Mouse (Mus musculus) heart, adult 8-10 months (tissue): Measurements from ENCODE around the gene Srebf1. TPM values are rescaled to one million over a fixed set of nuclear protein-coding genes. Genes with fewer than 3 reads are reported as not detected.

Experiments used
- DNase-seq: peaks from one replicate; pipeline ENCODE4 v3.0.0; 2022; ENCODE audit warnings: low spot score
- total RNA-seq, 4 experiments: library from RNA; stranded (reverse); gene quantifications; 2 replicates each; pipeline ENCODE4 v1.2.4; 2022

Gene Srebf1
- total RNA-seq, 4 experiments from 2014 or later, result 31.0 to 42.3 (median 36.5) TPM

DNA sequence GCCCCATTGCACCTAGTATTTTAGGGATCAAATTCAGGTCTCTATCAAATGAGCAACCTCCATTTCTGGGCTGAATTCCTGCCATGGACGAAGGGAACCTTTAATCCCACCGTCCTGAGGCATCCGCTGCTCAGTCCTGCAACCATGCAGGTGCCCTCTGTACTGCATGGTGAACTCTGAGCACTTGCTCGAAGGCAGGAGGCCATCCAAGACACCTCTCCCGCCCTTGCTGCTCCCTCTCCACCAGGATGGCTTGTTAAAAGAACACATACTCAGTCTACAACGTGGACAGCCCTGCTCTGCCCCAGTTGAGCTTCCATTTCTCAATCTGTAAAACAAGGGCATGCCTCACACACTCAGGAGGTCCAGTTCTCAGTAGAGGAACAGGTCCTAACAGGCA is 14.2 kb downstream of the Srebf1 start:
- no peak for DNase-seq

DNA sequence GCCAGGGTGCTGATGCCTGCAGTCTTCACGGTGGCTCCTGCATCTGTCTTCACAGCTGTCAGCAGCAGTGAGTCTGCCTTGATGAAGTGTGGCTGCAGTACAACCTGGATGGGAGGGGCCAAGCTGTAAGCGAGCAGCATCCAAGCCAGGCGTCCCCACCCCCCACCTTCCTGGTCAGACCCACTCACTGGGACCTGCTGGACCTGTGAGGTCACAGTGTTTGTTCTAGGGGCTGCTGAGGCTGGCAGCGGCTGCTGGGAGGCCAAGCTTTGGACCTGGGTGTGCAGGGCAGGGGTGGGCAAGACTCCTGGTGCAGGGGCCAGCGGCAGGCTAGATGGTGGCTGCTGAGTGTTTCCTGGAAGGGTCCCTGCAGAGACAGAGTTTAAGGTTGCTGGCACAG is 16.2 kb downstream of the Srebf1 start:
- DNase-seq, result no peak

DNA sequence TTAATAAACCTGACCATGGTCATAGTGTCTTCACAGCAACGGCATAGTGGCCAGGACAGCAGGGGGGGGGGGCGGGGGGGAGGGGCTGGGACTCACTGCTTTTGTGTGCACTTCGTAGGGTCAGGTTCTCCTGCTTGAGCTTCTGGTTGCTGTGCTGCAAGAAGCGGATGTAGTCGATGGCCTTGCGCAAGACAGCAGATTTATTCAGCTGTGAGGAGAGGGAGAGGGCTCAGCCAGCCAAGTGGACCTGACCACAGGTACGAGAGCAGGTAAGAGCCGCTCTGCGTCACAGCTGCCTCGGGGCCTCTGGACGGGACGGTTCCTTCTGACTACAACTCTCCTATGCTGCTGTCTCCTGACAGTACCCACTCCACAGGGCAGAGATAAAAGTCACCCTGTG is 17.4 kb downstream of the Srebf1 start:
- DNase-seq, result no peak

DNA sequence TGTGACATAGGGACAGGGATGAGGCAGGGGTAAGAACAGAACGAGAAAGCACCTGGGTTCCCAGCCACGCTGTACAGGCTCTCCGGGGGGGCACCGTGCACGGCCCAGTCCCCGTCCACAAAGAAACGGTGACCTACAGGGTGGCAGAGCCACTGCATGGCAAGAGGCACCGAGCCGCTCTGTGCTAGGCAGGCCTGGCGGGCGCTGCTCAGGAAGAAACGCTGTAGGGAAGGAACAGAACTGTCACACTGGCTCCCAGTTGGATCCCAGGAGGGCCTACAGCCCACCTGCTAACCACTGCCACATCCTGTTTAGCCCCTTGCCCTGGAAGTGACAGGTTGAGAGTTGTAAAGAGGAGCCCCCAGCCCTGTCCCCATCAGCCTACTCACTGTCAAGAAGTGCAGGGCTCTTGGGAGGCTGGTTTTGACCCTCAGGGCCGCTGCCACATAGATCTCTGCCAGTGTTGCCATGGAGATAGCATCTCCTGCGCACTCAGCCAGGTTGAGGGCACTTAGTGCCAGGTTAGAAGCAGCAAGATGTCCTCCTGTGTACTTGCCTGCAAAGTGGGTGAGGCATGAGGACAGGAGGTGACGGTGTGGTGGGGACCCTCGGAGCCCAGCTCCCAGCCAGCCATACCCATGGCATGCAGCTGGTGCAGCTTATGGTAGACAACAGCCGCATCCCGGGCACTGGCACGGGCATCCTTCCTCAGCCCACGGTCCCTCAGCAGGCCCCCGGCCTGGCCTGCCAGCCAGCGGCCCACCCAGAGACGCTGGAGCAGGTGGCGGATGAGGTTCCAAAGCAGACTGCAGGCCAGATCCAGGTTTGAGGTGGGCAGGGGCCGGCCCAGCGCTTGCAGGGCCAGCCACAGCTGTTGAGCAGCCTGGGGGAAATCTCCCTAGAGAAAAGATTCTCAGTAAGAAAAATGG is 19.4 kb downstream of the Srebf1 start:
- DNase-seq, result no peak

DNA sequence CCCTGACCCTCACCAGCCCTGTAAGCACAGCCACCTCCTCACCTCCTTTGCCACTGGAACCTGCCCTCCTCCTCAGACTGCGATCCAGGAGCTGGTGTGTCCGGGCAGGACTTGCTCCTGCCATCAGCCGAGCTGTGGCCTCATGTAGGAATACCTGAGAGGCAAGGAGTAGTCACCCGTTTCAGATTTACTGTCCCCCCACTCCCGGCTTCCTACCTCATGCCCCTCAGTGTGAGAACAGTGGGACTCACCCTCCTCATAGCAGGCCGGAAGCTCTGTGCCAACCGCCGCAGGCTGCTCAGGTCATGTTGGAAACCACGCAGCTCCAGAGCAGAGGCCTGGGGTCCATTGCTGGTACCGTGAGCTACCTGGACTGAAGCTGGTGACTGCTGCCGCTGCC is 22.0 kb downstream of the Srebf1 start:
- no peak for DNase-seq

DNA sequence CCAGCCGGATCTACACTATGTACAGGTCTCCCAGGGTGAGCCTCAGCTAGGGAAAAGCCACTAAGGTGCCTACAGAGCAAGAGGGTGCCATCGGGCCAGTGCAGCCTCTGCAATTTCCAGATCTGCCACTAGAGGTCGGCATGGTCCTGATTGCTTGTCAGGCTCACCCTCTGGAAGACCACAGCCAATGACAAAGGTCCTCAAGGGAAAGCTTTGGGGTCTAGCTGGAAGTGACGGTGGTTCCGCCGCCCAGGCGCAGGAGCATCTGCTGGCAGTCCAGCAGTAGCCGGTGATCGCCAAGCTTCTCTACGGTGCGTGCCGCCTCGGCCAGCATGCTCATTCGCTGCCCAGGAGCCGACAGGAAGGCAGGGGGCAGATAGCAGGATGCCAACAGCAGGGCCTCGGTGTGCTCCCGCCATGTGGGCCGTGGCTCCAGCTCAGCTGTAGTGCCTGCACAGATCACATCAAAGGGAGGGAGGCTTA is 22.6 kb downstream of the Srebf1 start:
- DNase-seq, result peak; percentile 91

DNA sequence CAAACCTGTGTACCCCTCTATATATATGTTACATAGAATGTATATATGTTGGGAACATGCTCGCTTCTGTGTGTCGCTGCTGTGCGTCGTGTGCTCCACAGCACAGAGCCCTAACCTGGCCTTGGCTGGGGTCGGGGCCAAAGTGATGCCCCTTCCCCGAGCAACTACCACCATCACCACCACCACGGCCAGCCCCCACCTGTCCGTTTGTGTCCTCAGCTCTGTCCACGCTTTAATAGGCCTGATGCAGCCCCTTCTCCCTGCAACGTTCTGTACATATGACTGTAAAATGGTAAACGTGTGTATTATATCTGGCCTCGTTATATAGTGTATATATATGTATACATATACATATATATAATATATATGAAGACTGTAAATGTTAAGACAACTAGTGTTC is 23.7 kb downstream of the Srebf1 start:
- no peak for DNase-seq

DNA sequence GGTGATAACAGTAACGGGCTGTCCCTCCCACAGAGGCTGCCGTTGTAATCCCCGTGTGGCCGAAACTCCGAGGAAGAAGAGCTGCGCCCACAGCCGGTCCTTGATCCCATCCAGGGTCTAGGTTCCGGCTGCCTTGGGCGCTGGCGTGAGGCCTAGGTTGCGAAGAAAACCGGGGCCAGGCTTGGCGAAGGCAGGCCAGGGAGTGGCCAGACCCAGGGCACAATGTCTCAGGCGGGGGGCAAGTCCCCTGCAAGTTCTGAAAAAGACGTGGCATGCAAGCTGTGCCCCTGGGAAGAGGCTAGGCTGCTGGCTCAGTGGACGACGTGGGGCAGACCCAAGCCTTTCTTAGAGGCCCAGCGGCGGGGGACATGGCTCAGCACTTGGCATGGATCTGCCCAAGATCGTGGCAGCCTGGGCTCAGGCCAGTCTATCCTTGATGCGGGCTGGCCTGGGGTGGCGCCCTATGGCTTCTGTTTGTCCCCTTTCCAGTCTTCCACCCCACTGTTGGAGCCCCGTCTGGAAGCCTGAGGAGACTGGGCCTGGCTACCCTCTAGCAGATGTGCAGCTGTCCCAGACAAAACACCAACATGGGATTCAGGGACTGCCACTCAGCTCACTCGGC is 24.3 kb downstream of the Srebf1 start:
- no peak for DNase-seq

DNA sequence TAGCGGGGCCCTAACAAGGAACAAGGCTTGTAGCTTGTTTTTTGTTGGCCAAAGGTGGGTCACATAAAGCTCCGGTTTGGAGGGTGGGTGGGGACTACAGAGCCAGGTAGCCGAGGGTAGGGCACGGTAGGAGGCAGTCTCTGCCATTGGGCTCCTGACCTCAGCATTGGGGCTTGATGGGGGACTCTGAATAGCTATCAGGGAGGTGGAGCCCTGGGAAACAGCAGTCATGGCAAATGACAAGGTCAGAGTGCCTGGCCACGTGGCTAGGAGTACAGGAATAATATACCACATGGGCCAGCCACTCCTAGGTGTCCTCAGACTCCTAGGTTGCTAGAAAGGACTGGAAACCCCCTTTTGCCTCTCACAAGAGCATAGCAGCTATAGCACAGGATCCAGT is 26.0 kb downstream of the Srebf1 start:
- no peak for DNase-seq

DNA sequence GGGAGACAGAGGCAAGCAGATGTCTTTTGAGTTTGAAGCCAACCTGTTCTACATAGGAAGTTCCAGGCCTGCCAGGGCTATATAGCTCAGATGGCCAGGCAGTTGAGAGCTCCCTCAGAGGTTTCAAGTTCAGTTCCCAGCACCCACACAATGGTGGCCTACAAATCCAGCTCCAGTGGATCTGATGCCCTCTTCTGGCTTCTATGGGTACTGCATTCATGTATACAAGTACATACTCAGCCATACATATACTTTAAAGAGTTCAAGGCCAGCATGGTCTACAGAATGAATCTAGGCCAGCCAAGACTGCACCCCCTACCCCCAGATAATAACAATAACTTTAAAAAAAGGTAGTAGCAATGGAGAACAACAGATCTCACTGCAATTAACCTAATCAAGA is 27.3 kb downstream of the Srebf1 start:
- DNase-seq, result no peak

DNA sequence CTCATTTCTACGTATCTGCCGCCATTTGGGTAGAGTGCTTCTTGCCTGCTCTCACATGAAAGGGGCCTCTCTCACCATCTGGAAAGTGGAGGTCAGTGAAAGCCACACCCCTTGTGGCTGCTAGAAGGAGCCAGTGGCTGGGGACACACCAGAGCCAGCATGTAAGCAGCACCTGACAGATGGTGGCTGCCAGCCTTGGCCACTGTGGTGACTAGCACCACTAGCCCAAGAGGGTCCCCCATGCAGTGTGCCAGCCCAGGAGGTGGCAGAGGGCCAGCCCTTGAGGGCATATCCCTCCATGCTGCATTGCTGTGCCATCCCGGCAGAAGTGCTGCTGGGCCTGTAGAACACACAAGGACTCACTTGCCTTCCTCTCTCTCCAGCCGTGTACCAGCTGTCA is 28.8 kb downstream of the Srebf1 start:
- no peak for DNase-seq

DNA sequence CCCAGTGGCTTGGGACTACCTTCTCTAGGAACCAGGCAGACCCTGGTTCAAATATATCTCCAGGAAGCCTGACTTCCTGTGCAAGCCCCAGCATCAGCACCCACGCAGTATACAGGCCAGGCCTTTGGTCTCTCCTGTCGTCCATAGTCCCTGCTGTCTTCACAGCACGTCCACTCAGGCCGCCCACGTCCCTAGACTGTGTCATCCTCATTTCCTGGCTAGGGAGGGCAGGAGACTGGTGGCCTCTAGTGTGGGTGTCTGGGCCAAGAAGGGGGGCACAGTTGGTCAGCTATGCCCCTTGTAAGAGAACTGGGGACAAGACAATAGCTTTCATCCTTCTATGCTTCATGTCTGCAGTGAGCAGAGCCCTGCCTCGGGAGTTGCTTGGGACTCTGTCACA is 29.8 kb downstream of the Srebf1 start:
- no peak for DNase-seq

DNA sequence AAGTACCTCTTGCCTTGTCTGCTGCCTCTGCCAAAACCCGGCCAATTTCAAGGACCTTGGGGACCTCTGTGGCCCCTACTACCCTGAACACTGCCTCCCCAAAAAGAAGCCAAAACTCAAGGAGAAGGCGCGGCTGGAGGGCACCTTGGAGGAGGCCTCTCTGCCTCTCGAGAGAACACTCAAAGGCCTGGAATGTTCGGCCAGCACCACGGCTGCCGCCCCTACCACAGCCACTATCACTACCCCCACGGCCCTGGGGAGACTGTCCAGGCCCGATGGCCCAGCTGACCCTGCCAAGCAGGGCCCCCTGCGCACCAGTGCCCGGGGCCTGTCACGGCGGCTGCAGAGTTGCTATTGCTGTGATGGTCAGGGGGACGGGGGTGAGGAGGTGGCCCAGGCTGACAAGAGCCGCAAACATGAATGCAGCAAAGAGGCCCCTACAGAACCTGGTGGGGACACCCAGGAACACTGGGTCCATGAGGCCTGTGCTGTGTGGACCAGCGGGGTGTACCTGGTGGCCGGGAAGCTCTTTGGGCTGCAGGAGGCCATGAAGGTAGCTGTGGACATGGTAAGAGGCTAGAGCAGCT is 32.2 kb downstream of the Srebf1 start:
- no peak for DNase-seq

DNA sequence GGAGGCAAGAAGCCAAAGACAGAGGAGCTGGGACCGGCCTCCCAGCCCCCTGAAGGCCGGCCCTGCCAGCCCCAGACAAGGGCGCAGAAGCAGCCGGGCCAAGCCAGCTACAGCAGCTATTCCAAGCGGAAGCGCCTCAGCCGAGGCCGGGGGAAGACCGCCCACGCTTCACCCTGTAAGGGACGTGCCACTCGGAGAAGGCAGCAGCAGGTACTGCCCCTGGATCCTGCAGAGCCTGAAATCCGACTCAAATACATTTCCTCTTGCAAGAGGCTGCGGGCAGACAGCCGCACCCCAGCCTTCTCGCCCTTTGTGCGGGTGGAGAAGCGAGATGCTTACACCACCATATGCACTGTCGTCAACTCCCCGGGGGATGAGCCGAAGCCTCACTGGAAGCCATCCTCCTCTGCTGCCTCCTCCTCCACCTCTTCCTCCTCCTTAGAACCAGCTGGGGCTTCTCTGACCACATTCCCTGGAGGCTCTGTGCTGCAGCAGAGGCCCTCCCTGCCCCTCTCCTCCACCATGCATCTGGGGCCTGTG is 32.8 kb downstream of the Srebf1 start:
- no peak for DNase-seq

DNA sequence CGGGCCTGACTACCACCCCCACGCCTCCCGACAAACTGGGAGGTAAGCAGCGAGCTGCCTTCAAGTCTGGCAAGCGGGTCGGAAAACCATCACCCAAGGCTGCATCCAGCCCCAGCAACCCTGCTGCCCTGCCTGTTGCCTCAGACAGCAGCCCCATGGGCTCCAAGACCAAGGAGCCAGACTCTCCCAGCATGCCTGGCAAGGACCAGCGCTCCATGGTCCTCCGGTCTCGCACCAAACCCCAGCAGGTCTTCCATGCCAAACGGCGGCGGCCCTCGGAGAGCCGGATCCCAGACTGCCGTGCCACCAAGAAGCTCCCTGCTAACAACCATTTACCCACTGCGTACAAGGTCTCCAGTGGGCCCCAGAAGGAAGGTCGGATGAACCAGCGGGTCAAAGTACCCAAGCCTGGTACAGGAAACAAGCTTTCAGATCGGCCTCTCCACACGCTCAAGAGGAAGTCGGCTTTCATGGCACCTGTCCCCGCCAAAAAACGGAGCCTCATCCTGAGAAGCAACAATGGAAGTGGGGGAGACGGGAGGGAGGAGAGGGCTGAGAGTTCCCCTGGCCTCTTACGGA is 34.0 kb downstream of the Srebf1 start:
- no peak for DNase-seq

DNA sequence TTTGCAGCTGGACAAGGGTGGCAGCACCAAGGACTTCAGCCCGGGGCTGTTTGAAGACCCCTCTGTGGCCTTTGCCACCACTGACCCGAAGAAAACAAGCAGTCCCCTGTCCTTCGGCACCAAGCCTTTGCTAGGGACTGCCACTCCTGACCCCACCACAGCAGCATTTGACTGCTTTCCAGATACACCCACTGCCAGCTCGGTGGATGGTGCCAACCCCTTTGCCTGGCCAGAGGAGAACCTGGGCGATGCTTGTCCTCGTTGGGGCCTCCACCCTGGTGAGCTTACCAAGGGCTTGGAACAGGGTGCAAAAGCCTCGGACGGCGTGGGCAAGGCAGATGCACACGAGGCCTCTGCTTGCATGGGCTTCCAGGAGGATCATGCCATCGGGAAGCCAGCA is 35.3 kb downstream of the Srebf1 start:
- DNase-seq, result no peak

DNA sequence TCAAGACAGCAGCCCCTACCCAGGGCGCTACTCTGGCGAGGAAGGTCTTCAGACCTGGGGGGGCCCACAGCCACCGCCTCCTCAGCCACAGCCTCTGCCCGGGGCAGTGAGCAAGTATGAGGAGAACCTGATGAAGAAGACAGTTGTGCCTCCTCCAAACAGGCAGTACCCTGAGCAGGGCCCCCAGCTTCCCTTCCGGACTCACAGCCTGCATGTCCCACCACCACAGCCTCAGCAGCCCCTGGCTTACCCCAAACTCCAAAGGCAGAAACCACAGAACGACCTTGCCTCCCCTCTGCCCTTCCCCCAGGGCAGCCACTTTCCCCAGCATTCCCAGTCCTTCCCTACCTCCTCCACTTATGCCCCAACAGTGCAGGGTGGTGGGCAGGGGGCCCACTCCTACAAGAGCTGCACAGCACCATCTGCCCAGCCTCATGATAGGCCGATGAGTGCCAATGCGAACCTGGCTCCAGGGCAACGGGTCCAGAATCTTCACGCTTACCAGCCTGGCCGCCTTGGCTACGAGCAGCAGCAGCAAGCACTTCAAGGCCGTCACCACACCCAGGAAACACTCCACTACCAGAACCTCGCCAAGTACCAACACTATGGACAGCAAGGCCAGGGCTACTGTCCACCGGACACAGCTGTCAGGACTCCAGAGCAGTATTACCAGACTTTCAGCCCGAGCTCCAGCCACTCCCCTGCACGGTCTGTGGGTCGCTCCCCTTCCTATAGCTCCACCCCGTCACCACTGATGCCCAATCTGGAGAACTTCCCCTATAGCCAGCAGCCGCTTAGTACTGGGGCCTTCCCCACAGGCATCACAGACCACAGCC is 36.8 kb downstream of the Srebf1 start:
- no peak for DNase-seq

DNA sequence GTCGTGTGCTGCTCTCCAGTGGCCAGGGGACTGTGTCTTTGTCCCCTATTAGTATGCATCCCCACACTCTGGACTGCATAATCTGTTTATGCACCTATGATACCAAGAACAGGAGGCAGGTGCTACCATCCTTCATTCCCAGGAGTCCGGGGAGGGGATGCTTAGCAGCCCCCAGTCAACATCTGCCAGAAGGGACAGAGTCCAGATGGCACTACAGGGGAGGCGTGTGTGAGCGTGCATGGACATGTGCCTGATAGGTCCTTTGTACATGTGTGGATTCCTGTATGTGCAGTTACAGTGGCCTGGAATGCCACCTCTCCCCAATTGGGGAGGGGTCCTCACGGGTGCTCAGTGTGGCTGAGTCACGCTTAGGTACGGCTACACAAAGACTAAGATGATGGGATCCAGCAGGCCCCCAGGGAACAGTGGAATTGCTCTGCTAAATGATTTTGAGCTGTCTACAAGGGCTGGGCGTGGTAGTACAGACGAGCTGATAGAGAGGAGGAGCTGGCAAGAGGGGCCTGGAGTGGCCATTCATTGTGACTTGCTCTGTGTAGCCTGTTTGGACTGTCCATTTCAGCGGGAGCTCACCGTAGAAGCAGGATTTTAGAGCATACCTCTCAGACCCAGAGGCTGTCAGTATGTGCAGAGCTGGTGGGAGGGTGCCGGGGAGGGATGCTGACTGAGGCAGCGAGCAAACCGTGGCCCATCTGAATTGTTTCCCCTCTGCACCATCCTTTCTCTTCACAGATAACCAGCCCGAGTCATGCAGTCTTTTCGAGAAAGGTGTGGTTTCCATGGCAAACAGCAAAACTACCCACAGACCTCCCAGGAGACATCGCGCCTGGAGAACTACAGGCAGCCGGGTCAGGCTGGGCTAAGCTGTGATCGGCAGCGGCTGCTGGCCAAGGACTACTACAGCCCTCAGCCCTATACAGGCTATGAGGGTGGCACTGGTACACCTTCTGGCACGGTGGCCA is 37.7 kb downstream of the Srebf1 start:
- no peak for DNase-seq

DNA sequence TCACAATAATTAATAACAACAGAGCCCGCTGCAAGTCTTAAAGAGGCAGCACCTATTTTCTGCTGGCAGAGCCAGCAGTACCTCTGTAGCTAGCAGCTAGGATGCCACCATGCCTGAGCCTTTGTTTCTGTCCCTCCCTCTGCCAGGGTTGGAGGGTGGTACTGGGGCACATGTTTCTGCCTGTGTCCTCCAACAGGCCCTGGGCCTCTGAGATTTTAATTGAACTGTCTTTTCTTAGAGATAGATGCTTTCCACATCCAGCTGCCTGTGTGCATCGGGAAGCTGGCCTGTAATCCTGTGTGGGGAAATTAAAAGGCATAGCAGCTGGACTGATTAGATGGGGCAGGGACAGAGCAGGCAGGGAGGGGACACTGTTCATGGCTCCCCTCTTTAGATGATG is 39.6 kb downstream of the Srebf1 start:
- DNase-seq, result no peak

DNA sequence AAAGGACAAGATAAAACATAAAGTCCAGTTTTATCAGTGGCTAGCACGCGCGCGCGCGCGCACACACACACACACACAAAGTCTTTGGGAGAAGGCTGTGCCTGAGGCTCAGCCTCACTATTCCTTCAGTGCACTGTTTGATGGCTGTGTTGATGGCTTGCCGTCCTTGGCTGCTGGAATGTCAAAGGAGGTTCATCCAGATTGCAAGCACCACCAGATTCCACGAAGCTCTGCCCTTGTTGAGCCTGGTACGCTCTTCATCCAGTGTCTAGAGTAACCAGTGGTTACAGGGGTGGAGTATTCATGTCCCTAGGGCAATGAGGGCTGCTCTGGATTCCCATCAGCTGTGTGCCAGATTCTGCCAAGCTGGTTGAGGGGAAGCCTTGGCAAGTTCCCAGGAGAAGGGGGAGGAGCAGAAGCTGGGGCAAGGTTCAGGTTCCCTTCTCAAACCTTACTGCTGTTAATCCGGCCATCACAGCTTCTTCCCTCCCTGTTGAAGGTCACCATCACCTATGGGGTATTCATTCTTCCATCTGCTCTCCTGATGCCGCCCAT is 40.2 kb downstream of the Srebf1 start:
- DNase-seq, result no peak
